Mouse (Mus musculus) B cell, adult 2 months (primary cell): ENCODE results near the gene Eipr1.

Experiments used
- DNase-seq, 2 experiments: peaks; one replicate each; pipeline ENCODE4 v3.0.0; 2022

Eipr1 gene

GRCm38 (mm10) chr12:28830471-28830870 is 78.9 kb downstream of the Eipr1 start:
- no peak for DNase-seq

GRCm38 (mm10) chr12:28831066-28831733 is 79.6 kb downstream of the Eipr1 start:
- DNase-seq = peak in 1 of 2 experiments; percentile 7

GRCm38 (mm10) chr12:28834266-28834665 is 82.7 kb downstream of the Eipr1 start:
- no peak for DNase-seq

GRCm38 (mm10) chr12:28835683-28836082 is 84.1 kb downstream of the Eipr1 start:
- DNase-seq = no peak

GRCm38 (mm10) chr12:28838268-28838667 is 86.7 kb downstream of the Eipr1 start:
- no peak for DNase-seq

- no peak for DNase-seq
Observed at GRCm38 (mm10) chr12:28838971-28839370, 87.4 kb downstream of the Eipr1 start.

GRCm38 (mm10) chr12:28841179-28841698 is 89.6 kb downstream of the Eipr1 start:
- DNase-seq = no peak

- no peak for DNase-seq
Observed at GRCm38 (mm10) chr12:28845811-28846210, 94.2 kb downstream of the Eipr1 start.

GRCm38 (mm10) chr12:28847401-28847800 is 95.8 kb downstream of the Eipr1 start:
- DNase-seq = no peak

- DNase-seq = no peak
Observed at GRCm38 (mm10) chr12:28848726-28849612, 97.4 kb downstream of the Eipr1 start.

- DNase-seq = no peak
Observed at GRCm38 (mm10) chr12:28859495-28860263, 108.1 kb downstream of the Eipr1 start.

- DNase-seq = no peak
Observed at GRCm38 (mm10) chr12:28860264-28860560, 108.6 kb downstream of the Eipr1 start.

- no peak for DNase-seq
Observed at GRCm38 (mm10) chr12:28863260-28863659, 111.7 kb downstream of the Eipr1 start.

- DNase-seq = no peak
Observed at GRCm38 (mm10) chr12:28866121-28866520, 114.5 kb downstream of the Eipr1 start.

GRCm38 (mm10) chr12:28868794-28869193 is 117.2 kb downstream of the Eipr1 start:
- DNase-seq = no peak

GRCm38 (mm10) chr12:28872271-28872670 is 120.7 kb downstream of the Eipr1 start:
- DNase-seq = no peak

GRCm38 (mm10) chr12:28874781-28875251 is 123.2 kb downstream of the Eipr1 start:
- DNase-seq = no peak

- DNase-seq = no peak
Observed at GRCm38 (mm10) chr12:28875471-28875870, 123.9 kb downstream of the Eipr1 start.

GRCm38 (mm10) chr12:28880471-28880870 is 128.9 kb downstream of the Eipr1 start:
- DNase-seq = no peak

- DNase-seq = no peak
Observed at GRCm38 (mm10) chr12:28887712-28888111, 136.1 kb downstream of the Eipr1 start.

GRCm38 (mm10) chr12:28889068-28889674 is 137.6 kb downstream of the Eipr1 start:
- no peak for DNase-seq

GRCm38 (mm10) chr12:28891523-28891922 is 139.9 kb downstream of the Eipr1 start:
- DNase-seq = no peak

- DNase-seq = no peak
Observed at GRCm38 (mm10) chr12:28896577-28896976, 145.0 kb downstream of the Eipr1 start.
